Mouse (Mus musculus): ENCODE data around the gene Samd3. TPM values are rescaled to one million over a fixed set of nuclear protein-coding genes. Genes with fewer than 3 reads are reported as not detected.

Gene Samd3
- total RNA-seq (2023) = 2.1 TPM

DNA sequence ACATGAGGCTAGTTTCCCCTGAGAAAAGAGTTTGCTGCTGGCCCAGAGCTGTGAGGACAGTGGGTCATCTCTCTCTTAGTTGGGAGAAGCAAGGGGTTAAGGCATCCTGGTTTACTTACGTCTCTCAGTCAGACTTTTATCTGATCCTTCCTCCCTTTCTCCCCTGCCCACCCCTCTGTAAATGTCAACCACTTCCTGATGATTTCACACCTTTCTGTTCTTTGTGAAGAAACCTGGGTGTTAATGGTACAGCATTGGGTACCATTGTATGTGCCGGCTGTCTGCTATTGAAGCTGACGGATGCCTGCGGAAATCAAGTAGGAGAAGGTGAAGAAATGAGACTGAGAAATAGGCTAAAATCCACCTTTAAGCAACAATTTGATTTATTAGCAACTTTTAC lies at the start of gene Samd3:
Samd3 (plus strand) TSS at position 220 of the 400 bp plus-strand sequence.

Other genes with a start within 250 kb of the Samd3 start
- not detected for gene Gm9767, start 151.5 kb upstream of the Samd3 start, total RNA-seq (2023)
- 0.38 TPM for gene Tmem200a, start 150.7 kb upstream of the Samd3 start, total RNA-seq (2023)
- 44.9 TPM for gene L3mbtl3, start 146.3 kb downstream of the Samd3 start, total RNA-seq (2023)

Data from CD4-positive naive resting alpha-beta T cell, adult 76 days (primary cell).